Mouse (Mus musculus) spleen, adult 10 weeks (tissue): ENCODE data around the gene Vmn2r109. TPM values are rescaled to one million over a fixed set of nuclear protein-coding genes. Genes with fewer than 3 reads are reported as not detected.

ENCODE experiments used
- polyA plus RNA-seq: library from polyadenylated mRNA; stranded (reverse); fragments of 350-450 nt; fragmentation: Illumina TruSeq; extraction: RNeasy Lipid Tissue Mini Kit (QIAGEN cat#74804); gene quantifications from one replicate; pipeline ENCODE4 v1.2.3, GENCODE M21; 2015; ENCODE audit warnings: low replicate concordance; ENCODE audit not compliant: insufficient read depth

Gene Vmn2r109
- not detected for polyA plus RNA-seq

GRCm38 (mm10) chr17:20564656-20565055, at the start of gene Vmn2r109:
Gene Vmn2r109, minus strand, starts transcription at chr17:20564756.

DNA sequence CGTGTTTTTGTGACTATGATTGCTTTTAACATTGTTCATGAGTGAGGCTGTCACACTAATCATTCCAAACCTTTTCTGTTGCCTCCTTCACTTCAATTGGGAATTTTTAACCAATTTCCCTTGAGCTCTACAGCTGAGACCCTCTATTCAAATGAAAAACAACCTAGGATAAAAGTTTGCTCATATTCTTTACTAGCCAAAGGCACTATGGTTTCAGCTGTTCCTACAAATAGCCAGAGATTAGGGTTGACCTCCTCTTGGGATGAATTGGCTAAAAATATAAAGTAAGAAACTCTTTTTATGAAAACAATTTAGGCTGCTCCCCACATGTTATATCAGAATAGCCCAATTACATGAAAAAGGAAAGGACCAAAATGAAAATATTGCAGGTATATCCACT, 31.8 kb upstream of the Vmn2r109 start, which contains the start of gene Vmn2r110:
Vmn2r110 (minus strand) TSS at position 101 of the 400 bp plus-strand sequence.

GRCm38 (mm10) chr17:20497858-20498257, 66.7 kb downstream of the Vmn2r109 start, which contains the start of gene Vmn1r225:
Gene Vmn1r225, plus strand, starts transcription at chr17:20498158.

Other genes starting within 250 kb of the Vmn2r109 start
- not detected for gene Vmn2r107, start 219.5 kb downstream of the Vmn2r109 start, polyA plus RNA-seq
- gene Vmn1r224, start 150.6 kb downstream of the Vmn2r109 start, polyA plus RNA-seq = not detected
- not detected for gene Vmn2r108, start 83.4 kb downstream of the Vmn2r109 start, polyA plus RNA-seq
- gene Vmn1r225, start 66.6 kb downstream of the Vmn2r109 start, polyA plus RNA-seq = not detected
- not detected for gene Vmn2r110, start 31.7 kb upstream of the Vmn2r109 start, polyA plus RNA-seq
- not detected for gene Fpr-rs3, start 60.1 kb upstream of the Vmn2r109 start, polyA plus RNA-seq
- gene Vmn1r226, start 118.1 kb upstream of the Vmn2r109 start, polyA plus RNA-seq = not detected
- gene Vmn1r227, start 165.1 kb upstream of the Vmn2r109 start, polyA plus RNA-seq = not detected
- not detected for gene Vmn1r228, start 221.4 kb upstream of the Vmn2r109 start, polyA plus RNA-seq
- gene Vmn1r229, start 246.8 kb upstream of the Vmn2r109 start, polyA plus RNA-seq = not detected